Mouse (Mus musculus) stomach, postnatal 0 days (tissue): Measurements from ENCODE around the gene Unc13b. TPM values are rescaled to one million over a fixed set of nuclear protein-coding genes. Genes with fewer than 3 reads are reported as not detected.

ENCODE experiments used
- ATAC-seq: fragments of 200-750 bp; cut with Nextera tagmentation; 2 replicates; pipeline ENCODE4 v1.8.0; 2017; ENCODE audit not compliant: low FRiP score, low TSS enrichment
- DNase-seq: peaks from one replicate; pipeline ENCODE4 v3.0.0-alpha.2; 2016; ENCODE audit warnings: low spot score
- H3K27ac ChIP-seq: fragments of 300-500 bp; sonication (generic); replicated peaks from 2 replicates; pipeline ENCODE4 v1.5.1; 2014; ENCODE audit warnings: mild to moderate bottlenecking, control low read depth
- H3K27me3 ChIP-seq: fragments of 300-500 bp; sonication (generic); 2 replicates; pipeline ENCODE4 v1.6.1; 2014; ENCODE audit warnings: low read length; ENCODE audit not compliant: control insufficient read depth, insufficient read depth
- H3K36me3 ChIP-seq: fragments of 300-500 bp; sonication (generic); 2 replicates; pipeline ENCODE4 v1.6.1; 2014; ENCODE audit warnings: low read length, mixed read lengths; ENCODE audit not compliant: control insufficient read depth, insufficient read depth
- H3K4me1 ChIP-seq: fragments of 300-500 bp; sonication (generic); replicated peaks from 2 replicates; pipeline ENCODE4 v1.6.1; 2014; ENCODE audit warnings: antibody characterized with exemption; ENCODE audit not compliant: control insufficient read depth, insufficient read depth
- H3K4me2 ChIP-seq: fragments of 300-500 bp; sonication (generic); replicated peaks from 2 replicates; pipeline ENCODE4 v1.6.1; 2014; ENCODE audit warnings: low read depth, mild to moderate bottlenecking, control low read depth, moderate library complexity
- H3K4me3 ChIP-seq: fragments of 300-500 bp; sonication (generic); 2 replicates; pipeline ENCODE4 v1.5.1; 2014; ENCODE audit warnings: low read depth, low read length, control low read depth
- H3K9ac ChIP-seq: fragments of 300-500 bp; sonication (generic); 2 replicates; pipeline ENCODE4 v1.6.1; 2014; ENCODE audit warnings: mild to moderate bottlenecking, low read length, control low read depth, mixed read lengths
- H3K9me3 ChIP-seq: fragments of 300-500 bp; sonication (generic); 2 replicates; pipeline ENCODE4 v1.6.1; 2016; ENCODE audit warnings: low read length; ENCODE audit not compliant: control insufficient read depth
- CTCF ChIP-seq: IDR thresholded peaks from 2 replicates; pipeline ENCODE4 v1.5.1; 2016; ENCODE audit warnings: antibody characterized with exemption, low read depth, mild to moderate bottlenecking, moderate library complexity
- EP300 ChIP-seq: optimal IDR thresholded peaks from 2 replicates; pipeline ENCODE3; 2016; ENCODE audit warnings: antibody characterized with exemption
- WGBS: fragments of 180-500 bp; shearing (Covaris S2); extraction: QIAGEN DNeasy Blood & Tissue Kit; methylation state at CpG from one replicate; pipeline ENCODE4 v1.1.7; 2014; 5-methylcytosine and 5-hydroxymethylcytosine counted together
- polyA plus RNA-seq: library from polyadenylated mRNA; unstranded; fragments of >200 nt; fragmentation: Nextera tagmentation; extraction: Ambion mirVana; gene quantifications from 2 replicates; pipeline ENCODE4 v1.2.1, GENCODE M21; 2015

The Unc13b gene
- polyA plus RNA-seq, 1 experiment from 2014 or later, result 3.2 TPM

GRCm38 (mm10) chr4:43059697-43060096 is 944 bp downstream of the Unc13b start:
- 27% methylated on average over 3 of the region's 3 CpGs for WGBS

GRCm38 (mm10) chr4:43060286-43060685 is 1.5 kb downstream of the Unc13b start:
- WGBS, result 36% methylated on average over 3 of the region's 3 CpGs
- Histone ChIP-seq H3K27ac (no peak overlapping the region), H3K27me3 (no peaks in the 10 kb centered on the region), H3K9ac (no peak overlapping the region), H3K4me1 (no peaks in the 10 kb centered on the region), H3K4me3 (no peak overlapping the region), H3K9me3 (no peaks in the 10 kb centered on the region), H3K36me3 (no peaks in the 10 kb centered on the region), H3K4me2 (peak overlapping the region; percentile 78; the same call in 1 of the 2 replicates)
- DNase-seq (no peak), ATAC-seq (no peak)
- no peak for TF ChIP-seq EP300
- peak; percentile 20; the same call in 1 of the 2 replicates for TF ChIP-seq CTCF

More at GRCm38 (mm10) chr4:43059697-43060096, 944 bp downstream of the Unc13b start:
- Histone ChIP-seq H3K4me1 (no peaks in the 10 kb centered on the region), H3K27ac (no peak overlapping the region), H3K4me3 (peak overlapping the region; percentile 78), H3K27me3 (no peaks in the 10 kb centered on the region), H3K9me3 (no peaks in the 10 kb centered on the region), H3K9ac (peak overlapping the region; percentile 74), H3K36me3 (no peaks in the 10 kb centered on the region), H3K4me2 (peak overlapping the region; percentile 78)
- ATAC-seq, result no peak
- TF ChIP-seq EP300, result no peak
- TF ChIP-seq CTCF, result no peak
- DNase-seq, result no peak

DNA sequence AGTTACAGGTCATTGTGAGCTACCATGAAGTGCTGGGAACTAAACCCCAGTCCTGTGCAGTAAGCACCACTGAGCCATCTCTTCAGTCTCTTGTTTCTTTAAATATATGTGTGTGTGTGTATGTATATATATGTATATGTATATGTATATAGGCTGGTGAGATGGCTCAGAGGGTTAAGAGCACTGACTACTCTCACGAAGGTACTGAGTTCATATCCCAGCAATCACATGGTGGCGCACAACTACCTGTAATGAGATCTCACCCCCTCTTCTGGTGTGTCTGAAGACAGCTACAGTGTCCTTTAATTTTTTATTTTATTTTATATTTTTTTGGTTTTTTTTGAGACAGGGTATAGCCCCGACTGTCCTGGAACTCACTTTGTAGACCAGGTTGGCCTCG is 6.7 kb downstream of the Unc13b start:
- Histone ChIP-seq H3K27me3 (no peaks in the 10 kb centered on the region), H3K27ac (no peak overlapping the region), H3K4me2 (no peak overlapping the region), H3K4me3 (no peak overlapping the region), H3K36me3 (no peaks in the 10 kb centered on the region), H3K9me3 (no peaks in the 10 kb centered on the region), H3K4me1 (no peaks in the 10 kb centered on the region), H3K9ac (no peak overlapping the region)
- WGBS, result 97% methylated on average over 4 of the region's 4 CpGs
- TF ChIP-seq CTCF, result no peak
- DNase-seq (no peak), ATAC-seq (no peak)

- H3K27me3 ChIP-seq, result no peaks in the 10 kb centered on the region
Measured at GRCm38 (mm10) chr4:43074923-43075322, 16.2 kb downstream of the Unc13b start.

GRCm38 (mm10) chr4:43078071-43078718 is 19.4 kb downstream of the Unc13b start:
- Histone ChIP-seq H3K4me3 (no peak overlapping the region), H3K4me1 (no peaks in the 10 kb centered on the region), H3K36me3 (no peaks in the 10 kb centered on the region), H3K9me3 (no peaks in the 10 kb centered on the region), H3K27me3 (no peaks in the 10 kb centered on the region), H3K9ac (no peak overlapping the region), H3K4me2 (no peak overlapping the region), H3K27ac (no peak overlapping the region)
- TF ChIP-seq CTCF (no peak), EP300 (no peak)
- DNase-seq (no peak), ATAC-seq (no peak)
- WGBS, result 42% methylated on average over 7 of the region's 7 CpGs

More at GRCm38 (mm10) chr4:43074923-43075322, 16.2 kb downstream of the Unc13b start:
- no peaks in the 10 kb centered on the region for H3K9me3 ChIP-seq
- no peak overlapping the region for H3K4me3 ChIP-seq
- no peak overlapping the region for H3K9ac ChIP-seq
- H3K4me1 ChIP-seq, result no peaks in the 10 kb centered on the region
- H3K4me2 ChIP-seq, result no peak overlapping the region
- TF ChIP-seq CTCF, result no peak
- TF ChIP-seq EP300, result no peak
- no peak overlapping the region for H3K27ac ChIP-seq
- no peak for DNase-seq
- no peak for ATAC-seq
- no peaks in the 10 kb centered on the region for H3K36me3 ChIP-seq

DNA sequence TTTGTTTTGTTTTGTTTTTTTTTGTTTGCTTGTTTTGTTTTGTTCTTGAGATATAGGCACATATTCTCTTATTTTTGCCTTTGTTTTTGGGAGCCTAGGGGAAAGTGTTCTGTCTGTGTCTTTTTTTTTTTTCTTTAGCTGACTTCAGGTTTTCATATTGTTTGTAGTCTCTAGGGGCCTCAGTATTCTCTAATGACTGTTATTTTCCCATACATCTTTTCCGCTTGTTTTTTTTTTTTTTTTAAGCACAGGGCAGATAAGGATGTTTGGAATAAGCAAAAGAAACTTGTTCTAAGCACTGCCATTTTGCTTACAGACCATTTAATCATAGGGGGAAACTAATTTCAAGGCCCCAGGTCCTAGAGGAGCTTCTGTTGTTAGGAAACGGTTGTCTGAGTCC is 23.7 kb downstream of the Unc13b start:
- Histone ChIP-seq H3K4me1 (no peaks in the 10 kb centered on the region), H3K9me3 (no peaks in the 10 kb centered on the region), H3K9ac (no peak overlapping the region), H3K4me2 (no peak overlapping the region), H3K27ac (no peak overlapping the region), H3K27me3 (no peaks in the 10 kb centered on the region), H3K4me3 (no peak overlapping the region), H3K36me3 (no peaks in the 10 kb centered on the region)
- WGBS, result 59% methylated on average over 2 of the region's 2 CpGs
- no peak for ATAC-seq
- TF ChIP-seq CTCF, result no peak
- no peak for TF ChIP-seq EP300
- no peak for DNase-seq
